Mouse (Mus musculus): Measurements from ENCODE around the gene Oog2.
"Not testable (repeated sequence)": the region's sequence is repeated elsewhere in the genome, so short reads cannot be mapped to it uniquely, and the experiment has no call there.

The Oog2 gene

GRCm38 (mm10) chr4:144190419-144190818, at the start of gene Oog2:
TSS of gene Oog2 (plus strand) at chr4:144190719.
- POLR2A ChIA-PET = no interaction called here
- CTCF ChIA-PET = no interaction called here

- ChIA-PET CTCF (no interaction called here), POLR2A (no interaction called here)
Observed at GRCm38 (mm10) chr4:144162563-144162962, 28.0 kb upstream of the Oog2 start, which contains the start of gene Oog3. TSS of gene Oog3 (minus strand) at chr4:144162663.

GRCm38 (mm10) chr4:144213218-144213617, 22.7 kb downstream of the Oog2 start, which contains the start of gene C87977:
TSS of gene C87977 (minus strand) at chr4:144213318.
- POLR2A ChIA-PET, CTCF ChIA-PET: not testable (repeated sequence)

Data from embryonic stem cell, embryonic (primary cell).